Mouse (Mus musculus): ENCODE measurements at regions not wholly inside any gene's neighbourhood (a gene's known extent, or its start where the extent isn't known, plus 50 kb on each side); places are given as distances from the start of the nearest gene placed in this dataset.

- peak; percentile 3 for DNase-seq (ENCODE audit: low spot score)
These were observed 84.3 kb upstream of the Phyhipl start for GRCm38 (mm10) chr10:70740095-70740494.

DNA sequence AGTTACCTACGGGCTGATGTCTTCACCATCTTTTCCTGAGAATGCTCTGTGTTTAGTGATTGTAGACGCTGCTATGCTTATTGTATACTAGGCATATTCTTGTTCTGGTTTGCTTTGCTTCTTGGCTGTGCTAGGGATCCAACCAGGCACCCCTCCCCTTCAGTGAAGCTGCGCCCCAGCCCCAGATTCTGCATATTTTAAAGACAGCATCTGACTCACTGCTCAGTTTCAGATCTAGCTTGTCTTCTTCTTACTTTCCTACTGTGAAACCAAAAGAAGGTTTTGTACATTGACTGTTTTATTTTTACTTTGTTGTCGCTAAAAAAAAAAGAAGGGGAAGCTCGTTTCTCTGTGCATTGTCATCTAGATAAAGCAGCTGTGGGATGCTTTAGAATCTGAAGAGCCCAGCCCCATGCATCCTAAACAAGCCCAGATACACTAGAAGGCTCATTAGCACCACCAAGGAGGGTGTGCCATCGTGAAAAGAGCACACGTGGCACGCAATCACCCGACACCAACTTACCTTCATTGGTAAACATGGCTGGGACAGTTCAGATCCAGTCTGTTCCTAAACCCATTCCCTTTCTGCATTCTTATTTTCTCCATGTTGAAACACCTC, 83.7 kb upstream of the Phyhipl start:
- DNase-seq (ENCODE audit: low spot score), result no peak

DNA sequence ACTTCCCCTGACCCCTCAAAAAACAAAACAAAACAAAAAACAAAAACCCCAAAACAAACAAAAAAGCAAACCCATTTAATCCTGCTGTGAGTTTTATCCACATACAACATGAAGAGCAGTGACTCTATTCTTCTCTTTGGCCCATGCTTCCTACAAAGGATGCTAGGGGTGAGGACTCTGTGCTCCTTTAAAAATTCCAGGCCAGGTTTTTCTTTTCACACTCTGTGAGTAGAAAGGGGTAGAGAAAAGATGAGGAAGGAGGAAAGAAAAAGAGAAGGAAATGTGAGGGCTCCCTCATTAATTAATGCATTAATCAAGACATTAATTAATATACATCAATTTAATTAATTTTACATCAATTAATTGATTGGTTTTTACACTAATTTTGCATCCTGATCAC, 82.9 kb upstream of the Phyhipl start:
- no peak for DNase-seq (ENCODE audit: low spot score)

GRCm38 (mm10) chr10:70733956-70734355, 78.2 kb upstream of the Phyhipl start:
- no peak for DNase-seq (ENCODE audit: low spot score)

DNA sequence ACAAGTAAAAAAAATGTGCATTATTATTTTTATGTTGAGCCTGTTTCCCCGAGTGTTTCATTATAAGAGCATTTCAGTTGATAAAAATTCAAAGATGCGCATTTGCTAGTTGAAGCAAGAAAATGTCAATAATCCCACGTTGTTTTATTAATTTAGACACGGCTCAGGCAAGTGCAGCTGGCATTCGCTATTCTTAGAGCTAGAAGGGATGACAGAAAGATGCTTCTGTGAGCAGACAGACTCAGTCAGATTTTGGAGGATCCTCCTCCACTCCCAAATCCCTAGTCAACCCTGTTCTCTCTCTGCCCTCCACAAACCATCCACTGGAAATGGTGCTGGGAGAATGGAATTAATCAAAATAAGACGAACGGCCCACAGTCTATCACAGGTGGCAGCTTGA, 77.7 kb upstream of the Phyhipl start:
- DNase-seq (ENCODE audit: low spot score), result no peak

DNA sequence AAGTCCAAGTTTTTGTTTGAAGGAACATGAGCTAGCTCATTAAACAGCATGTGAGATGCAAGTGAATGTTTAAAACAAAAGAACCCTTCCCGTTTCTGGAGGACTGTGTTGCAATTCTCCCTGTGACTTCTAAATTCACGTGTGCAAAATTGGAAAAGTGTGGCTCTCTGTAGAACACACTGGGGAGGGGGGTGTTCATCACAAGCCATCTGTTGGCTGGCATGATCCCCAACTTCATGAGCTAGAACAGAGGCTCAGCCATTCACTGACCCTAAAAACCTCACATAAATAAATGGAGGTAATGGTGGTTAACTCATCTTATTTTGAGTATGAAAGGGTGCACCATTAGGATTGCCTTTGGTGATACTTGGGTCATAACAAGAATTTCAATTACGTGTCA, 69.3 kb upstream of the Phyhipl start:
- no peak for DNase-seq (ENCODE audit: low spot score)

GRCm38 (mm10) chr10:70722783-70723182, 67.0 kb upstream of the Phyhipl start:
- no peak for DNase-seq (ENCODE audit: low spot score)

- no peak for DNase-seq (ENCODE audit: low spot score)
These were observed 66.6 kb upstream of the Phyhipl start for GRCm38 (mm10) chr10:70722381-70722780.

DNA sequence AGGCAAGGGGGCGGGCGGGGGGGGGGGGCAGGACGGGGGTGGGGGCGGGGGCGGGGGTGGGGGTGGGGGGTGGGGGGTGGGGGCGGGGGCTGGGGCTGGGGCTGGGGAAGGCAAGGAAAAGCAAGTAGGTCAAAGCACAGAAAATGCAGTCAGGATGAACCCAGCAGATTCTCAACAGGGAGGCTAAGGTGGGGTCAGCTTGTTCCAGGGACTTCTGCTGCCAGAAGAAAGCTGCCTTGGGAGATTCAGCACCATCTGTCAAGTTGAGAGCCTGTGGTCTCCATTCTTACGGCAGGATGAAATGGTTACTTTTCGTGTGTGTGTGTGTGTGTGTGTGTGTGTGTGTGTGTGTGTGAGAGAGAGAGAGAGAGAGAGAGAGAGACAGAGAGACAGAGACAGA, 61.7 kb upstream of the Phyhipl start:
- peak; percentile 7 for DNase-seq (ENCODE audit: low spot score)

DNA sequence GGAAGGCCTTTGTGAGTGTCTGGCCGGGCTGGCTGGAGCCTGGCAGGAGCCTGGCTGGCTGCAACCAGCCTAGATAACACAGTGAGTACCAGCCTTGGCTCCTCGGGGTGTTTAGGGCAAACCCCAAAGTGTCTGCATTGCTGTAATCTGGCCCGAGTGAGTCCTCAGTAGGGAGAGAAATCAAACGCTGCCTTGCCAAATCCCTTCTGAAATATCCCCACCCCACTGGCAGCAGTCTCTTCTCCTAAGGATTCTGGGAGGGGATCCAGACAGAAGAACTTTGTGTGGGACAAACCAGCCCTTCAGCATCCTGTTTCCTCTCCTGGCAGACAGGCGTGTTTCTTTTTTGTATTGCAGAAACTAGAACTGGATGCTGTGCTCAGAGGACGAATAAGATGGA, 61.3 kb upstream of the Phyhipl start:
- peak; percentile 64 for DNase-seq (ENCODE audit: low spot score)

- no peak for DNase-seq (ENCODE audit: low spot score)
These were observed 57.5 kb upstream of the Phyhipl start for GRCm38 (mm10) chr10:70713306-70713705.

DNA sequence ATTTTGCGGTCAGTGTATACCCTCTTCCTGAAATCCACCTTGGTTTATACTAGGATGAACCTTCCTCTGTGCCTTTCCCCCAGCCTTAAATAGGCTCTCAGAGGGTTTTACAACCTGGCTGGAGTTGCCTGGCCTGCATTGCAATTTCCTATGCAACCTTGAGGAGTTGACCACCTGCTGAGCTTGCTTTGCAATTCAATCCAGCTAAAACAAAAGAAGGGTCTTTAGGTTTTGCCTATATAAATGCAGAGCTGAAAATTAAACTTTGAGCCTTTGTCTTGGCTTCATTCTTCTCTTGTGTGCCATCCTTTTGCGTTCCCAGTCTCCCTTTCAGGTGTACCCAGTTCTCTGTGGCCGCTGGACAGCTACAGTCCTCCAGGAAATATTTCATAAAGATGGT, 53.0 kb upstream of the Phyhipl start:
- DNase-seq (ENCODE audit: low spot score), result no peak

All from heart, adult 8-10 months (tissue).